Mouse (Mus musculus) testis, adult 2 months (tissue): ENCODE measurements around the gene Zscan2.

Experiments used
- CTCF ChIP-seq: fragments of 200-500 bp; IDR thresholded peaks from 2 replicates; pipeline ENCODE4 v1.5.1; 2012; ENCODE audit warnings: low read depth, mild to moderate bottlenecking, inconsistent platforms, low read length, moderate library complexity; ENCODE audit not compliant: control insufficient read depth, insufficient read depth, insufficient replicate concordance
- POLR2A ChIP-seq: fragments of 200-500 bp; IDR thresholded peaks from 2 replicates; pipeline ENCODE4 v1.6.1; 2012; ENCODE audit warnings: low read depth, mild to moderate bottlenecking, inconsistent platforms, low read length, moderate library complexity; ENCODE audit not compliant: control insufficient read depth

DNA sequence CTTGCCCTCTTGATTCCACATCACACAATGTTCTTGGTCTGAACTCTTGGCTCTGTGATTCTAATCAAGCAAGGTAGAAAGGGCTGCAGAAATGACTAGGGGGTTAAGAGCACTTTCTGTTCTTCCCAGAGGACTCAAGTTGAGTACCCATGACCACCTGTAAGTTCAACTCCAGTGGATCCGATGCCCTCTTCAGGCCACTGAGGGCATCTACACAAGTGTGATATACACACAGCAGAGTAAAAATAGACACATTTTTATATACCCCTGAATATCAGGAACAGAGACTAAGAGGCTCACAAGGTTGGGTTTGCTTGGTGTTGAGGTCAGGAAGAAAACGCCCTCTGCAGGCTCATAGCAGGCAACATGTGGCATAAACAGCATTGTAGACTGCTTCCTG, 12.9 kb downstream of the Zscan2 start:
- TF ChIP-seq CTCF (no peak), POLR2A (no peak)
